Mouse (Mus musculus) neural tube, embryonic 13.5 days (tissue): ENCODE results near the gene Fn3k. TPM values are rescaled to one million over a fixed set of nuclear protein-coding genes. Genes with fewer than 3 reads are reported as not detected.

Source experiments
- ATAC-seq: fragments of 200-750 bp; cut with Nextera tagmentation; 2 replicates; pipeline ENCODE4 v1.8.0; 2017; ENCODE audit warnings: low read depth, mild to moderate bottlenecking, moderate TSS enrichment, moderate library complexity
- H3K27ac ChIP-seq: fragments of 300-500 bp; sonication (generic); replicated peaks from 2 replicates; pipeline ENCODE4 v1.5.1; 2015; ENCODE audit warnings: moderate library complexity, mild to moderate bottlenecking, inconsistent platforms
- H3K27me3 ChIP-seq: fragments of 300-500 bp; sonication (generic); 2 replicates; pipeline ENCODE4 v1.6.1; 2015; ENCODE audit warnings: mild to moderate bottlenecking, inconsistent platforms
- H3K36me3 ChIP-seq: fragments of 300-500 bp; sonication (generic); 2 replicates; pipeline ENCODE4 v1.6.1; 2015; ENCODE audit warnings: mild to moderate bottlenecking, inconsistent platforms
- H3K4me1 ChIP-seq: fragments of 300-500 bp; sonication (generic); replicated peaks from 2 replicates; pipeline ENCODE4 v1.6.1; 2015; ENCODE audit warnings: inconsistent platforms
- H3K4me2 ChIP-seq: fragments of 300-500 bp; sonication (generic); 2 replicates; pipeline ENCODE4 v1.6.1; 2015; ENCODE audit warnings: inconsistent platforms, mild to moderate bottlenecking, moderate library complexity
- H3K4me3 ChIP-seq: fragments of 300-500 bp; sonication (generic); 2 replicates; pipeline ENCODE4 v1.5.1; 2015; ENCODE audit warnings: mild to moderate bottlenecking, inconsistent platforms
- H3K9ac ChIP-seq: fragments of 300-500 bp; sonication (generic); 2 replicates; pipeline ENCODE4 v1.6.1; 2015; ENCODE audit warnings: moderate library complexity, mild to moderate bottlenecking, inconsistent platforms
- H3K9me3 ChIP-seq: fragments of 300-500 bp; sonication (generic); 2 replicates; pipeline ENCODE4 v1.6.1; 2016; ENCODE audit warnings: inconsistent platforms
- WGBS: fragments of 180-500 bp; shearing (Covaris S2); methylation state at CpG from one replicate; pipeline ENCODE4 v1.1.7; 2015; 5-methylcytosine and 5-hydroxymethylcytosine counted together
- microRNA-seq: library from miRNA; unstranded; fragments of <30 nt; microRNA quantifications from one replicate; pipeline ENCODE4, GENCODE M21; 2016
- polyA plus RNA-seq: library from polyadenylated mRNA; unstranded; fragments of >200 nt; fragmentation: Nextera tagmentation; extraction: Ambion mirVana; gene quantifications from 2 replicates; pipeline ENCODE4 v1.2.1, GENCODE M21; 2015

Fn3k gene
- polyA plus RNA-seq, 1 experiment from 2014 or later, result 5.1 TPM

DNA sequence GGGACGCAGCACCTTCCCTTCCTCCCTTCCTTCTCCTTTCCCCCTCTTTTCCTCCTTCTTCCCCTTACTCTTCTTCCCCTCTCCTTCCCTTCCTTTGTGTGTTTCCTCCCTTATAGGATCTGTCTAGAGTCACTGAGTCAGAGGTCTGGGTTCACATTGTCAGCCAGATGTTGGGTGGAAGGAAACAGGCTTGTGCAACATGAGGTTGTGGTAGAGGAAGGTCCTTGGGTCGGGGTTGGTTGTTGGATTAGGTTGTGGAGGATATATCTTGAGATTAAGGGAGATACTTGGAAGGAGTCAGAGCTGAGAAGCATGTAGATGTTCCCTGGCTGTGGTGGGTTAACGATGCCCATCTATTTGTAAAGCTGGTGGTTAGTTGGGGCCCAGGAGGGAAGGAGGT, 40.1 kb downstream of the Fn3k start:
- Histone ChIP-seq H3K27me3 (no peaks in the 10 kb centered on the region), H3K4me2 (no peak overlapping the region), H3K9ac (no peak overlapping the region), H3K4me3 (no peak overlapping the region), H3K9me3 (no peaks in the 10 kb centered on the region), H3K4me1 (no peaks in the 10 kb centered on the region), H3K27ac (no peak overlapping the region), H3K36me3 (peaks cover 43% of the 10 kb centered on the region)
- ATAC-seq, result no peak
- 87% methylated on average over 3 of the region's 3 CpGs for WGBS

DNA sequence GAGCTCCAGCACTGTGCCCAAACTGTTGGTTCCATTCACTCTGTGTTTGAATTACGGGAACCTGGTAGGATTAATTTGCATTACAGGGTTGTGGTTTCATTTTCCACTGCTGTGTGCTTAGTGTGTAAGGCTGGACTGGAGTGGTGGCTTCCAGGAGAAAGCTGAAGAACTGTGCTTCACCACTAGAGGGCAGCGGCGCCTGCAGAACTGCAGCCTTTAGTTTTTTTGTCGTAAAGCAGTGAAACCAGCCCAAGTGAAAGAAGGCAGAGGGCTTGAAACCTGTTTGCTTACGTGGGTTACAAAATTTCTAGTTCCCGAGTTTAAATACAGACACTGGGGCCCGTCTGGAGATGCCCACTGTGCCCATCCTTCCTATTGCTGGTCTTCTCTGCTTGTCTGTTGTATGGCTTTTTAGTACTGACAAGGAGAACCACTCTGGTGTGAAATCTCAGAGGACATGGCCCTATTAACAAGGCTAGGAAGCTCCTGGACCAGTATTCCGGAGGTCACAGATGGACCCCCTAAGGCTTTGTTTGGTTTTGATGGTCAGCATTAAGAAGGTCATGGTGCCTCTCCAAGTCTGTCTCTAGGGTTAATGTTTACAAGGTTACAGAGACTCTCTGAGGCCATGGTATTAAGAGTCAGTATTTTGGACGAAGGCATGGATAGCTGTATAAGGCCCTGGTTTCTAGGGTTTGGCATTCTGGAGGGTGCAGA, 41.1 kb downstream of the Fn3k start:
- WGBS, result 40% methylated on average over 9 of the region's 9 CpGs
- no peaks in the 10 kb centered on the region for H3K9me3 ChIP-seq
- no peak for ATAC-seq
- H3K9ac ChIP-seq, result no peak overlapping the region
- peaks cover 45% of the 10 kb centered on the region for H3K36me3 ChIP-seq
- H3K4me1 ChIP-seq, result no peaks in the 10 kb centered on the region
- H3K4me3 ChIP-seq, result no peak overlapping the region
- H3K4me2 ChIP-seq, result no peak overlapping the region
- H3K27me3 ChIP-seq, result no peaks in the 10 kb centered on the region
- no peak overlapping the region for H3K27ac ChIP-seq

DNA sequence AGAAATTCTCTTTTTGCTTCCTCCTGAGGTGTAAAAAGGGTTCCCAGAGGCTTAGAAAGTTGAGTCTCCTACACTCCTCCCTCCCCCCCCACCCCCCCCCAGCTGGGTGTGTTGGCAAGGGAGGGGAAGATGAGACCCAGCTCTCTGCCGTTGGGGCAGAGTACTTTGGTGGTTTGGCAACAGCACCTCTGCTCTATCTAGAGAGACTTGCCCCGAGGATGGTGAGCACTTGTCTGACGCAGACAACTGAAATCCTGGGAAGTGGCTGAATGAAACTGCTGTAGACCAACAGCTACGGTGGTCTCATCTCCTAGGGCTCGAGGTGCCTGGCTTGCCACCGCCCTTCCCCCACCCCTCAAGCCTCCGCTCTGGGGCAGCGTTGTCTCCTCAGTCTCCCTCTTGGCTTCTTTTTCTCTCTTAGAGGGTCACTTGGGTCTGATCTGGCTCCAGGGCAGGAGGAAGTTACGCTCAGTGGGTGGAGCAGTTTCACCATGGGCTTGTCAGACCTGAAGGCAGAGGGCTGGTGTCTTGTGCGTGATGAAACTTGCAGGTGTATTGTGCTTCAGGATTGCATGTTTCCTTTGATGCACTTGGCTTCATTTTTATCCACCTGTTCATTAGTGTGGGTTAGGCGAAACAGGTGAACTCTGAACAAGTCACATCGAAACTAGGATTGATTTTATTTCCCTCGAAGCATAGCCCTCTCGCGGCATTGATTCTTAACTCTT, 44.9 kb downstream of the Fn3k start:
- no peaks in the 10 kb centered on the region for H3K9me3 ChIP-seq
- no peak for ATAC-seq
- H3K27ac ChIP-seq, result no peak overlapping the region
- no peak overlapping the region for H3K4me2 ChIP-seq
- H3K36me3 ChIP-seq, result peaks cover 52% of the 10 kb centered on the region
- no peaks in the 10 kb centered on the region for H3K27me3 ChIP-seq
- H3K4me3 ChIP-seq, result no peak overlapping the region
- WGBS, result 90% methylated on average over 15 of the region's 15 CpGs
- H3K4me1 ChIP-seq, result no peaks in the 10 kb centered on the region
- no peak overlapping the region for H3K9ac ChIP-seq

DNA sequence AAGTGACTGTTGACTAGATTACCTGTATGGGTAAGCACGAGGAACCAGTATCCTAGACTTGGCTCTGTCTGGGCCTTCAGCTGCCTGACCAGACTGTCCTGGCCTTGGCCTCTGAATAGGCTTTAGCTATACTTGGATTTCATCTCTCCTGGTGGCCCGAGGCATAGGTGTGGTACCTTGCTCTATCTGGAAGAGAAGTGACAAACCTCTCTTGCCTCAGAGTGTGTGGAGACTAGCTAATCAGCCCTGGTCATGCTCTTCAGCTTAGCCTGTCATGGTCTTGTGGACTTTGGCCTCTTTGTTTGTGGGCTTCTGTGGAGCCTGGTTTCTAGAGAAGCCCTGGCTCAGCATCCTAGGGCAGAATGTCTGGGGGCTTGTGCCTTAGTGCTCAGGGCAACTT, 46.4 kb downstream of the Fn3k start:
- Histone ChIP-seq H3K4me1 (no peaks in the 10 kb centered on the region), H3K4me2 (no peak overlapping the region), H3K27me3 (no peaks in the 10 kb centered on the region), H3K9ac (no peak overlapping the region), H3K9me3 (no peaks in the 10 kb centered on the region), H3K4me3 (no peak overlapping the region), H3K36me3 (peaks cover 52% of the 10 kb centered on the region), H3K27ac (no peak overlapping the region)
- 93% methylated on average over 2 of the region's 2 CpGs for WGBS
- no peak for ATAC-seq

DNA sequence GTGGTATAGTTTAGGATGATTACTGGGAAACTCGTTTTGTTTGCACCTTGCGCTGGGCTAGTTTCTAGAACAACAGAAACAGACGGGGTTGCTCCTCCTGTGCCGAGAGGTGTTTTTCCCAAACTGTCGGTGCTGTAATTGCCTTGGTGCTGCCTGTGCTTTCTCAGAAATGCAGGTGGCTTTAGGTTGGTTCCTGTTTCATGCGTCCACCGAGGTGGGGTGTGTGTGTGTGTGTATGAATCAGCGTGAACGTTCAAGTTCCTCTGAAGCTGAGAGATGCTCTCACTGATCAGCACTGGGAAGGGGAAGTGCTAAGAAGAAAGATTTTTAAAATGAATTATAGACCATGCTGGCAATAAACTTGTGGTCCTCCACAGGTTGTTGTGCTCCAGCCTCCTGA, 51.2 kb downstream of the Fn3k start:
- 92% methylated on average over 9 of the region's 9 CpGs for WGBS
- Histone ChIP-seq H3K27me3 (no peaks in the 10 kb centered on the region), H3K9ac (no peak overlapping the region), H3K4me3 (no peak overlapping the region), H3K36me3 (peaks cover 21% of the 10 kb centered on the region), H3K27ac (no peak overlapping the region), H3K4me2 (no peak overlapping the region), H3K4me1 (peaks cover 4% of the 10 kb centered on the region; the same call in 1 of the 2 replicates), H3K9me3 (no peaks in the 10 kb centered on the region)
- no peak for ATAC-seq

DNA sequence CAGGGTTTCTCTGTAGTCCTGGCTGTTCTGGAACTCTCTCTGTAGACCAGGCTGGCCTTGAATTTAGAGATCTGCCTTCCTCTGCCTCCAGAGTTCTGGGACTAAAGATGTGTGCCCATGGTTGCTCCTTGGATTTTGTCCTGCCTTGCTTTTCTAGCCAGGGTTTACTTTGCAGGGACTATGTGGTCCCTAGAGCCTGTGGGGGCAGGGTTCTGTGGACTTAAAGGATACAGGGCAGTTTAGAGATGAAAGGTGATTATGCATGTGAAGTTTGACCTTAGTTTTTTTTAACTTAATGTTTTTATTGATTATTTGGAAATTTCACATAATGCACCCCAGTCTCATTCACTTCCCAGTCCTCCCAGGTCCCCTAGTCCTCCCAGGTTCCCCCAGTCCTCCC, 55.9 kb downstream of the Fn3k start:
- ATAC-seq, result no peak
- no peaks in the 10 kb centered on the region for H3K9me3 ChIP-seq
- H3K36me3 ChIP-seq, result peaks cover 22% of the 10 kb centered on the region
- no peak overlapping the region for H3K9ac ChIP-seq
- no peak overlapping the region for H3K4me2 ChIP-seq
- no peaks in the 10 kb centered on the region for H3K27me3 ChIP-seq
- H3K27ac ChIP-seq, result no peak overlapping the region
- peaks cover 4% of the 10 kb centered on the region; the same call in 1 of the 2 replicates for H3K4me1 ChIP-seq
- H3K4me3 ChIP-seq, result no peak overlapping the region

Small RNAs within 50 kb of the gene (microRNA-seq; reads per million reads assigned to microRNA genes)
- not detected for gene Mir7236

Other genes starting within 250 kb of the Fn3k start
- 16.8 and 17.8 TPM in 2 replicates for gene Hexdc, start 230.5 kb upstream of the Fn3k start, polyA plus RNA-seq
- 26.3 and 28.8 TPM in 2 replicates for gene Ogfod3, start 230.2 kb upstream of the Fn3k start, polyA plus RNA-seq
- 36.9 and 40.4 TPM in 2 replicates for gene Cybc1, start 205.6 kb upstream of the Fn3k start, polyA plus RNA-seq
- gene Narf, start 197.7 kb upstream of the Fn3k start, polyA plus RNA-seq, result 104 and 112 TPM in 2 replicates
- 10.5 and 10.9 TPM in 2 replicates for gene Foxk2, start 174.9 kb upstream of the Fn3k start, polyA plus RNA-seq
- 83.2 and 89.9 TPM in 2 replicates for gene Wdr45b, start 80.5 kb upstream of the Fn3k start, polyA plus RNA-seq
- 10.1 and 11.1 TPM in 2 replicates for gene Rab40b, start 46.7 kb upstream of the Fn3k start, polyA plus RNA-seq
- 11.8 and 12.2 TPM in 2 replicates for gene Fn3krp, start 13.5 kb upstream of the Fn3k start, polyA plus RNA-seq
- gene Tbcd, start 17.0 kb downstream of the Fn3k start, polyA plus RNA-seq, result 56.3 and 58.4 TPM in 2 replicates
- gene Zfp750, start 84.4 kb downstream of the Fn3k start, polyA plus RNA-seq, result 0.61 and 0.65 TPM in 2 replicates
- 6.2 and 7.0 TPM in 2 replicates for gene B3gntl1, start 238.2 kb downstream of the Fn3k start, polyA plus RNA-seq